Mouse (Mus musculus) kidney, embryonic 16.5 days (tissue): ENCODE results near the gene Frem3. TPM values are rescaled to one million over a fixed set of nuclear protein-coding genes. Genes with fewer than 3 reads are reported as not detected.

Experiments
- ATAC-seq: fragments of 200-750 bp; cut with Nextera tagmentation; 2 replicates; pipeline ENCODE4 v1.8.0; 2017; ENCODE audit warnings: moderate TSS enrichment; ENCODE audit not compliant: low FRiP score, low TSS enrichment
- H3K27ac ChIP-seq: fragments of 300-500 bp; sonication (generic); 2 replicates; pipeline ENCODE4 v1.5.1; 2014; ENCODE audit warnings: low read length
- H3K27me3 ChIP-seq: fragments of 300-500 bp; sonication (generic); 2 replicates; pipeline ENCODE4 v1.6.1; 2014; ENCODE audit warnings: low read length, control low read depth, mixed read lengths; ENCODE audit not compliant: insufficient read depth
- H3K36me3 ChIP-seq: fragments of 300-500 bp; sonication (generic); 2 replicates; pipeline ENCODE4 v1.6.1; 2014; ENCODE audit warnings: low read length, control low read depth, mixed read lengths; ENCODE audit not compliant: insufficient read depth
- H3K4me1 ChIP-seq: fragments of 300-500 bp; sonication (generic); 2 replicates; pipeline ENCODE4 v1.6.1; 2014; ENCODE audit warnings: low read length, control low read depth, mixed read lengths; ENCODE audit not compliant: insufficient read depth
- H3K4me2 ChIP-seq: fragments of 300-500 bp; sonication (generic); replicated peaks from 2 replicates; pipeline ENCODE4 v1.6.1; 2014; ENCODE audit warnings: low read depth, low read length
- H3K4me3 ChIP-seq: fragments of 300-500 bp; sonication (generic); 2 replicates; pipeline ENCODE4 v1.5.1; 2014; ENCODE audit warnings: mild to moderate bottlenecking, low read length
- H3K9ac ChIP-seq: fragments of 300-500 bp; sonication (generic); replicated peaks from 2 replicates; pipeline ENCODE4 v1.6.1; 2014; ENCODE audit warnings: low read length
- H3K9me3 ChIP-seq: fragments of 300-500 bp; sonication (generic); 2 replicates; pipeline ENCODE4 v1.6.1; 2016; ENCODE audit warnings: low read length, control low read depth
- WGBS: fragments of 180-500 bp; shearing (Covaris S2); extraction: QIAGEN DNeasy Blood & Tissue Kit; methylation state at CpG from one replicate; pipeline ENCODE4 v1.1.7; 2014; 5-methylcytosine and 5-hydroxymethylcytosine counted together
- polyA plus RNA-seq: library from polyadenylated mRNA; unstranded; fragments of >200 nt; fragmentation: Nextera tagmentation; extraction: Ambion mirVana; gene quantifications from 2 replicates; pipeline ENCODE4 v1.2.1, GENCODE M21; 2015

Gene Frem3
- 0.12 and 0.30 TPM in 2 replicates for polyA plus RNA-seq

- H3K4me1 ChIP-seq: peaks cover 11% of the 10 kb centered on the region; the same call in 1 of the 2 replicates
- peak within 1 kb of the TSS; percentile 38 for H3K4me3 ChIP-seq
- ATAC-seq: peak; percentile 89
- peak within 1 kb of the TSS; percentile 56 for H3K4me2 ChIP-seq
- no peak within 1 kb of the TSS for H3K27ac ChIP-seq
- WGBS: 1% methylated on average over 32 of the region's 32 CpGs
- H3K27me3 ChIP-seq: peaks cover 18% of the 10 kb centered on the region
- H3K9ac ChIP-seq: no peak within 1 kb of the TSS
- H3K9me3 ChIP-seq: no peaks in the 10 kb centered on the region
- H3K36me3 ChIP-seq: no peaks in the 10 kb centered on the region
Measured at GRCm38 (mm10) chr8:80610549-80611440, at the start of gene Frem3. Frem3 (plus strand) TSS chr8:80611080.

DNA sequence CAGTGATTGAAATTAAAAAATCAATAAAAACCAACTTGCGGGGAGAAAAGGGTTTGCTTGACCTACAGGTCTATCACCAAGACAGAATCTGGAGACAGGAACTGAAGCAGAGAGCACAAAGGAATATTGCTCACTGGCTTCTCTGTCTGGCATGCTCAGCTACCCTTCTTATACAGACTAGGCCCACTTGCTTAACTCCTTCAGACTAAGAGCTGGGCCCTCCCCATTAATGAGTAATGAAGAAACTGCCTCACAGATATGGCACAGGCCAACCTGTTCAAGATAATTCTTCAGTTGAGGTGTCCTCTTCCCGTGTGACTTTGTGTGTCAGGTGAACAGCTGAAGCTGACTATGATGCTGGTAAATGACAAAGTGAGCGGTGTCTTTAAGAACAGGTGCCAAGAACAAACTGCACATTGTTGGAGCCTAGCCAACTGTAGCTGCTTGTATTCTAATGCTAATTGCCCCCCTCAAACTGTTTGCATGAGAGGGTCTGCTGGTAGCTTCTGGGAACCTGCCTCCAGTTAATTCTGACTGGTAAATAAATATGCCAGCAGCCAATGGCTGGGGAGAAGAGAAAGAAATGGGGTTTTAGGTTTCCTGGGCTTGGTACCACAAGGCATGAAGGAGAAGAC is 46.6 kb upstream of the Frem3 start:
- no peaks in the 10 kb centered on the region for H3K27me3 ChIP-seq
- 0 out of 2 replicates have a peak, but pooled peaks cover 5% of the 10 kb centered on the region for H3K4me1 ChIP-seq
- no peak overlapping the region for H3K4me3 ChIP-seq
- H3K27ac ChIP-seq: no peak overlapping the region
- no peak overlapping the region for H3K4me2 ChIP-seq
- WGBS: 80% methylated on average over 3 of the region's 3 CpGs
- H3K36me3 ChIP-seq: no peaks in the 10 kb centered on the region
- no peak for ATAC-seq
- H3K9ac ChIP-seq: no peak overlapping the region
- no peaks in the 10 kb centered on the region for H3K9me3 ChIP-seq

DNA sequence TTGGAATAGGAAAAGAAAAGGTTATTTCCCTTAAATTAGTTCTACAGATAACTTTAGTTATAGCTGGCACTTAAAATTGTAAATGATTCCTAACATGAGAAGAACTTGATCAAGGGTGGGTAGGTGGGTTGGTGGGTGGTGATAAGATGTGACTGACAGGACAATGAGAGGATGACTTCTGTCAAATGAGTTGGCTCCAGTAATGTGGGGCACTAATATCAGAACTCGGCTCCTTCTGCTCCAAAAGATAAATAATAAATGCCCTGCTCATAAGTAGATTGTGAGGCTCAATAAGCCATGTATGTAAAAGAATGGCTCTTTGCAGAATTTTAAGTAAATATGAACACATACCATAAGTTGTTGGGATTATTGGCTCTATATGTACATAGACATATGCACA is 43.4 kb upstream of the Frem3 start:
- H3K9me3 ChIP-seq: no peaks in the 10 kb centered on the region
- no peak for ATAC-seq
- no peaks in the 10 kb centered on the region for H3K27me3 ChIP-seq
- no peak overlapping the region for H3K9ac ChIP-seq
- no peak overlapping the region for H3K4me2 ChIP-seq
- 86% methylated on average over 1 of the region's 1 CpGs for WGBS
- H3K27ac ChIP-seq: no peak overlapping the region
- 0 out of 2 replicates have a peak, but pooled peaks cover 5% of the 10 kb centered on the region for H3K4me1 ChIP-seq
- H3K36me3 ChIP-seq: no peaks in the 10 kb centered on the region
- H3K4me3 ChIP-seq: no peak overlapping the region

DNA sequence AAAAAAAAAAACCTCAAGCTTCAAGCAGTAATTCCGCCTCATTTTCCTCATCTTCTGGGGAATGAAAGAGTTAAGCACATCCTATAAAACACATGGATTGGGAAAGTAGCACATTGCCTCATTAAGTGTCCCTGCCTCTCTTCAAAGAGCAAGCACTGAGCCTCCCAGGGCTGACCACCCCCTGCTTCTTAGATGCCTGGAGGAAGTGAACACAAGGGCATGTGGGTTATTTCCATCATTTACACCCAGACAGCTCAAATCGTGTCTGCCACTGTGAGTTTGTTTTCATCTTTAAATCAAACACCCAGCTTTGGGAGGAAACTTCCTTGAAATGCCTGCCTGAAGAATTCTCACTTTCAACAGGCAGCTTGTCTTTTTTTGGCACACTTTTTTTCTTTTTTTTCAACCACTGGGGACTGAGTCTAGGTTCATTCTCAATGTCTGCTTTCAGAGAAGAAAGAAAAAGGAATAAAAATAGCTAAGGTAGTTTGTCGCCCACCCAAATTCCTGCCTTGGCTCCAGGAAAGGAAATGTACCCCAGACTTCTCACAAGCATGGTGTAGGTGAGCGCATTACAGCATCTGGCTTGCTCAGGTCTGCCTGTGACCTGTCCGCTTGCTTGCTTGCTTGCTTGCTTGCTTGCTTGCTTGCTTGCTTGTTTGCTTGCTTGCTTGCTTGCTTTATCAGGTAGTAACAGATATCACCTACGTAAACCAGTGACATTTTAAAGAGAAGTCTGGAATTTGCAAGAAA is 42.5 kb upstream of the Frem3 start:
- H3K9ac ChIP-seq: no peak overlapping the region
- 51% methylated on average over 6 of the region's 6 CpGs for WGBS
- H3K9me3 ChIP-seq: no peaks in the 10 kb centered on the region
- no peak overlapping the region for H3K4me3 ChIP-seq
- no peak for ATAC-seq
- no peak overlapping the region for H3K27ac ChIP-seq
- no peak overlapping the region for H3K4me2 ChIP-seq
- H3K4me1 ChIP-seq: 0 out of 2 replicates have a peak, but pooled peaks cover 5% of the 10 kb centered on the region
- H3K27me3 ChIP-seq: no peaks in the 10 kb centered on the region
- H3K36me3 ChIP-seq: no peaks in the 10 kb centered on the region

- Histone ChIP-seq H3K4me2 (no peak overlapping the region), H3K9ac (no peak overlapping the region), H3K9me3 (no peaks in the 10 kb centered on the region), H3K27ac (no peak overlapping the region), H3K4me3 (no peak overlapping the region), H3K27me3 (no peaks in the 10 kb centered on the region), H3K36me3 (no peaks in the 10 kb centered on the region), H3K4me1 (0 out of 2 replicates have a peak, but pooled peaks cover 5% of the 10 kb centered on the region)
- WGBS: 31% methylated on average over 1 of the region's 1 CpGs
- ATAC-seq: no peak
Measured at GRCm38 (mm10) chr8:80572417-80573061, 38.3 kb upstream of the Frem3 start.

DNA sequence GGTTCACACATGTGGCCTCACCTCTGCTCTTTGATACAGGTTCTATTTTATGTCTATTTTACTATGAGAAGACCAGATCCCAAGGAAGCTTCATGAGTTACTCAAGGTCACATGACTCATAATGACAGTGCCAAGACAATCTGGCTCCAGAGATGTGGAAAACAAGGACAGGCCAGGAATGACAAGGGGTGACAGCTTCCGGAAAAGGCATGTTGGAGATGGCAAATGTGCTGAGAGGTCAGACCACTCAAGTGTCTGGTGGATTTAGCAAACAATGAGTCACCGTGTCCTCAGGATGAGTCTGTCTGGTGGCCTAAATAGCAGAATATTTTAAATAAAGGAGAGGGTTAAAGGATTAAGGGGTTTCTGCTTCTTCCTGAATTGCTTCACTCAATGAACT is 33.8 kb upstream of the Frem3 start:
- Histone ChIP-seq H3K27ac (no peak overlapping the region), H3K4me2 (no peak overlapping the region)
- 74% methylated on average over 2 of the region's 2 CpGs for WGBS

GRCm38 (mm10) chr8:80579038-80579437 is 31.8 kb upstream of the Frem3 start:
- Histone ChIP-seq H3K27me3 (no peaks in the 10 kb centered on the region), H3K9ac (no peak overlapping the region), H3K36me3 (no peaks in the 10 kb centered on the region), H3K4me1 (no peaks in the 10 kb centered on the region), H3K9me3 (no peaks in the 10 kb centered on the region), H3K4me2 (no peak overlapping the region), H3K4me3 (no peak overlapping the region), H3K27ac (no peak overlapping the region)
- ATAC-seq: no peak
- 71% methylated on average over 1 of the region's 1 CpGs for WGBS

More for the DNA sequence above, 33.8 kb upstream of the Frem3 start:
- no peak overlapping the region for H3K9ac ChIP-seq
- no peaks in the 10 kb centered on the region for H3K9me3 ChIP-seq
- no peaks in the 10 kb centered on the region for H3K4me1 ChIP-seq
- H3K4me3 ChIP-seq: no peak overlapping the region
- no peak for ATAC-seq
- H3K27me3 ChIP-seq: no peaks in the 10 kb centered on the region
- H3K36me3 ChIP-seq: no peaks in the 10 kb centered on the region

DNA sequence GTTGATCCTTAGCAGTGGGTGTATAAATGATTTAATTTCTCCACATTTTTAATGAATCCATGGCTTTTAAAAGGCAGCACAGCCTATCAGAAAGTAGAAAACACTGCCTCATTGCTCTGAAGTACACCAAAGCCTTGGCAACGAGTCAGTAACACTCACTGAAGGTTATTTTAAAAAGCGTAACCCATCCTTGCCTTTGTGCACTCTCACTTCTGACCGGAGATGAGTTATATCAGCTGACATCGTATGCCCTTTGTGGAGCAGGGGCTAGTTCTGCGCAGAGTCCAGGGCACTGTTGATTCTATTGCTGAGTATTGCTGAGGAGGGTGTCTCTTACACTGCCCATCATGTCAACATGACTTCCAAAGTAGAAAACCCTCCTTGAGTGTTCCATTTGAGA is 18.3 kb upstream of the Frem3 start:
- H3K9ac ChIP-seq: no peak overlapping the region
- 48% methylated on average over 5 of the region's 5 CpGs for WGBS
- no peaks in the 10 kb centered on the region for H3K27me3 ChIP-seq
- no peaks in the 10 kb centered on the region for H3K9me3 ChIP-seq
- ATAC-seq: no peak; the same call in 1 of the 2 replicates
- no peak overlapping the region for H3K4me3 ChIP-seq
- H3K4me1 ChIP-seq: no peaks in the 10 kb centered on the region
- H3K27ac ChIP-seq: no peak overlapping the region
- no peaks in the 10 kb centered on the region for H3K36me3 ChIP-seq
- H3K4me2 ChIP-seq: no peak overlapping the region

DNA sequence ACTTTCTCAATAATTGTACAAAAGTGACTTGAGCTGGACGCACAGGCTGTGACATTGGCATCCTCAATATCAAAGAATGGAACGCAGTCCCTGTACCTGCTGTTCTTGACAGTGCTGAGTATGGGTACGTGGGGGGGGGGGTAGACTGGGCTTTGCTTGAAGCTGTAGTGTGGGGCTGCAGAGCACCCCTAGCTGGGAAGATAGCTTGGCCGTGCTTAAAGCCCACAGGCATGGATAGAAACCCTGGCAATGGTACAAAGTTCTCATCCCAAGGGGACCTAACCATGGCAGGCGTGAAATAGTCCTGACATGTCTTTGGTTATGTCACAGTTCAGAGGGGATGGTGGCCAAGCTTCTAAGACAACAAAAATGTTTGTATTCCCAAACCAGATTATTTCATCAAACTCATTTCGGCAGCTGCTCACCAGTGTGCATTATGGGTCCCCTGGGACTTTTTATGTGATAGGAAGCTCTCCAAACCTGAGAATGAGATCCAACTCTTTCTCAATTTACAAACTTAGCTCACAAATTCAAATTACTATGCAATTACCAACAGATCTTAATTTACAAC is 10.2 kb upstream of the Frem3 start:
- no peak overlapping the region for H3K9ac ChIP-seq
- H3K36me3 ChIP-seq: no peaks in the 10 kb centered on the region
- no peak overlapping the region for H3K4me3 ChIP-seq
- no peak for ATAC-seq
- no peaks in the 10 kb centered on the region for H3K27me3 ChIP-seq
- no peaks in the 10 kb centered on the region for H3K9me3 ChIP-seq
- no peak overlapping the region for H3K4me2 ChIP-seq
- WGBS: 74% methylated on average over 6 of the region's 6 CpGs
- H3K4me1 ChIP-seq: no peaks in the 10 kb centered on the region
- no peak overlapping the region for H3K27ac ChIP-seq
